Comparison of ENCODE assay signal across 8 mouse cellular contexts in the genomic region with DNA sequence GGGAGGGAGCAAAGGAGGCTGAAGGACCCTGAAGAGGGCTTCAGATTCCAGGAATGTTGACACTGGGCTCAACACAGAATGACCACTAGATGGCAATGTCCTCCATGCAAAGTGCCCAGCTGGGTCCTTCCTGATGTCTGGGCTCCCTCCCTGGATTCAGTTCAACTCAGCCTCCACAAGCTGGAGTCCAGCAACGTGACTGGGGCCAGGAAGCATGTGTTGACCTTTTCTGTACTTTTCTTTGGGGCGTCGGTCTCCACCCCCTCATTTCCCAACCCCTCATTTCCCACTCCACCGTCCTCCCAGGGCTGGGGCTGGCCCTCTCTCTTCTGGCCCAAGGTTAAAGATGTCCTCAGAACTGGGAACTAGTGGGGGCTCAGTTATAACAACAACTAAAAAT. TPM values are rescaled to one million over a fixed set of nuclear protein-coding genes. Genes with fewer than 3 reads are reported as not detected.
A peak's percentile ranks its signal among the peaks of the same experiment; 100 is the strongest.
DNase-seq lines count a peak whose midpoint lies in the region; ATAC-seq and TF ChIP-seq lines count a peak whose summit lies in the region.

No protein-coding gene starts in this region.

- H3K27me3 ChIP-seq in E14TG2a.4 (ENCODE audit: insufficient read depth, low read length) = 0 out of 2 replicates have a peak, but pooled peaks cover 3% of the 10 kb centered on the region
- no peaks in the 10 kb centered on the region for H3K27me3 ChIP-seq in forebrain, embryonic 11.5 days (ENCODE audit: control insufficient read depth, insufficient read depth, low read length)
- no peaks in the 10 kb centered on the region for H3K27me3 ChIP-seq in heart, embryonic 15.5 days
- no peaks in the 10 kb centered on the region for H3K27me3 ChIP-seq in liver, embryonic 11.5 days (replicated peaks; ENCODE audit: control insufficient read depth, insufficient read depth, low read length)
- no peaks in the 10 kb centered on the region for H3K27me3 ChIP-seq in stomach, postnatal 0 days (ENCODE audit: control insufficient read depth, insufficient read depth, low read length)

- DNase-seq in c-Kit-positive CD71-negative TER-119-negative erythroid progenitor cells, embryonic 14.5 days (ENCODE audit: low read depth) = peak; percentile 39
- peak; percentile 78 for DNase-seq in forebrain, embryonic 11.5 days (ENCODE audit: low spot score)
- DNase-seq in kidney, postnatal 14 days = peak; percentile 91
- peak; percentile 42 for DNase-seq in liver, embryonic 11.5 days (ENCODE audit: low spot score)
- peak; percentile 80 for DNase-seq in neural tube, embryonic 10.5 days (ENCODE audit: extremely low spot score, low spot score)
- peak; percentile 73 for DNase-seq in stomach, postnatal 0 days (ENCODE audit: low spot score)

- peak; percentile 76 for TF ChIP-seq CTCF in E14TG2a.4 (conservative IDR thresholded peaks at IDR 0.05; ENCODE audit: low read length)
- peak; percentile 97 for TF ChIP-seq CTCF in stomach, postnatal 0 days (IDR thresholded peaks at IDR 0.05; ENCODE audit: low read depth)

- no peak overlapping the region for H3K4me3 ChIP-seq in E14TG2a.4 (replicated peaks; ENCODE audit: low read length)
- no peak overlapping the region for H3K4me3 ChIP-seq in forebrain, embryonic 11.5 days (ENCODE audit: low read depth, low read length)
- H3K4me3 ChIP-seq in heart, embryonic 15.5 days = no peak overlapping the region
- H3K4me3 ChIP-seq in liver, embryonic 11.5 days (ENCODE audit: low read depth, low read length) = no peak overlapping the region
- no peak overlapping the region for H3K4me3 ChIP-seq in stomach, postnatal 0 days (ENCODE audit: low read depth, low read length)

- no peak overlapping the region for H3K9ac ChIP-seq in forebrain, embryonic 11.5 days (ENCODE audit: low read length)
- no peak overlapping the region for H3K9ac ChIP-seq in heart, embryonic 15.5 days
- H3K9ac ChIP-seq in liver, embryonic 11.5 days (ENCODE audit: low read depth, low read length) = no peak overlapping the region
- no peak overlapping the region for H3K9ac ChIP-seq in stomach, postnatal 0 days (ENCODE audit: low read length)

- H3K4me2 ChIP-seq in forebrain, embryonic 11.5 days (ENCODE audit: low read depth, low read length, severe bottlenecking) = no peak overlapping the region
- H3K4me2 ChIP-seq in heart, embryonic 15.5 days = no peak overlapping the region
- no peak overlapping the region for H3K4me2 ChIP-seq in liver, embryonic 11.5 days
- no peak overlapping the region for H3K4me2 ChIP-seq in stomach, postnatal 0 days (replicated peaks; ENCODE audit: low read depth)

- 7% methylated on average over 4 of the region's 4 CpGs for WGBS in forebrain, embryonic 11.5 days
- 6% methylated on average over 4 of the region's 4 CpGs for WGBS in heart, embryonic 15.5 days
- WGBS in liver, embryonic 11.5 days = 11% methylated on average over 4 of the region's 4 CpGs
- 6% methylated on average over 4 of the region's 4 CpGs for WGBS in stomach, postnatal 0 days

- H3K27ac ChIP-seq in forebrain, embryonic 11.5 days (ENCODE audit: low read depth, low read length) = no peak overlapping the region
- H3K27ac ChIP-seq in heart, embryonic 15.5 days = no peak overlapping the region
- no peak overlapping the region for H3K27ac ChIP-seq in liver, embryonic 11.5 days (ENCODE audit: low read depth, low read length)
- no peak overlapping the region for H3K27ac ChIP-seq in stomach, postnatal 0 days (replicated peaks)

- TF ChIP-seq EP300 in stomach, postnatal 0 days (optimal IDR thresholded peaks at IDR 0.05) = no peak

- H3K9me3 ChIP-seq in E14TG2a.4 (ENCODE audit: low read length) = peaks cover 7% of the 10 kb centered on the region
- H3K9me3 ChIP-seq in forebrain, embryonic 11.5 days (ENCODE audit: control insufficient read depth, low read length) = no peaks in the 10 kb centered on the region
- H3K9me3 ChIP-seq in heart, embryonic 15.5 days (replicated peaks) = no peaks in the 10 kb centered on the region
- H3K9me3 ChIP-seq in liver, embryonic 11.5 days (ENCODE audit: control insufficient read depth, low read length) = peaks cover 2% of the 10 kb centered on the region; the same call in 1 of the 2 replicates
- H3K9me3 ChIP-seq in stomach, postnatal 0 days (ENCODE audit: control insufficient read depth, low read length) = no peaks in the 10 kb centered on the region

- peak; percentile 74 for ATAC-seq in forebrain, embryonic 11.5 days (replicated peaks; ENCODE audit: low FRiP score)
- ATAC-seq in heart, embryonic 15.5 days (replicated peaks; ENCODE audit: insufficient number of reproducible peaks, insufficient read depth, low FRiP score, low read depth) = peak; percentile 71
- peak; percentile 59; the same call in 1 of the 2 replicates for ATAC-seq in liver, embryonic 11.5 days (replicated peaks; ENCODE audit: low FRiP score)
- ATAC-seq in stomach, postnatal 0 days (ENCODE audit: low FRiP score, low TSS enrichment) = peak; percentile 88

- 0 out of 2 replicates have a peak, but pooled peaks cover 10% of the 10 kb centered on the region for H3K4me1 ChIP-seq in E14TG2a.4 (replicated peaks; ENCODE audit: low read depth, low read length)
- no peaks in the 10 kb centered on the region for H3K4me1 ChIP-seq in forebrain, embryonic 11.5 days (replicated peaks; ENCODE audit: control insufficient read depth, insufficient read depth, low read length)
- 0 out of 2 replicates have a peak, but pooled peaks cover 5% of the 10 kb centered on the region for H3K4me1 ChIP-seq in heart, embryonic 15.5 days (replicated peaks)
- H3K4me1 ChIP-seq in liver, embryonic 11.5 days (replicated peaks; ENCODE audit: control insufficient read depth, insufficient read depth, low read length) = no peaks in the 10 kb centered on the region
- H3K4me1 ChIP-seq in stomach, postnatal 0 days (replicated peaks; ENCODE audit: control insufficient read depth, insufficient read depth) = no peaks in the 10 kb centered on the region

- H3K36me3 ChIP-seq in E14TG2a.4 (ENCODE audit: insufficient read depth, low read length) = no peaks in the 10 kb centered on the region
- no peaks in the 10 kb centered on the region for H3K36me3 ChIP-seq in forebrain, embryonic 11.5 days (ENCODE audit: control insufficient read depth, insufficient read depth, low read length)
- H3K36me3 ChIP-seq in heart, embryonic 15.5 days = no peaks in the 10 kb centered on the region
- no peaks in the 10 kb centered on the region for H3K36me3 ChIP-seq in liver, embryonic 11.5 days (ENCODE audit: control insufficient read depth, insufficient read depth, low read length)
- no peaks in the 10 kb centered on the region for H3K36me3 ChIP-seq in stomach, postnatal 0 days (ENCODE audit: control insufficient read depth, insufficient read depth, low read length)

RNA-seq across cellular contexts. Expression of gene Fbxo7, which starts 43.2 kb away (rescaled TPM):
- 20.0 and 20.3 TPM in 2 replicates for polyA plus RNA-seq in forebrain, embryonic 11.5 days (2014; fragmentation: Nextera tagmentation; extraction: Ambion mirVana)
- polyA plus RNA-seq in heart, embryonic 15.5 days (2015; fragmentation: Nextera tagmentation; extraction: Ambion mirVana) = 18.2 and 23.7 TPM in 2 replicates
- 52.2 and 56.3 TPM in 2 replicates for polyA plus RNA-seq in liver, embryonic 11.5 days (2014; fragmentation: Nextera tagmentation; extraction: Ambion mirVana)
- 24.8 and 28.1 TPM in 2 replicates for polyA plus RNA-seq in stomach, postnatal 0 days (2015; fragmentation: Nextera tagmentation; extraction: Ambion mirVana)

RNA-seq across cellular contexts. Expression of gene Bpifc, which starts 53.2 kb away (rescaled TPM):
- polyA plus RNA-seq in forebrain, embryonic 11.5 days (2014; fragmentation: Nextera tagmentation; extraction: Ambion mirVana) = not detected in 2 replicates
- 0.24 TPM in 1 of 2 replicates, not detected in the other for polyA plus RNA-seq in heart, embryonic 15.5 days (2015; fragmentation: Nextera tagmentation; extraction: Ambion mirVana)
- not detected in 2 replicates for polyA plus RNA-seq in liver, embryonic 11.5 days (2014; fragmentation: Nextera tagmentation; extraction: Ambion mirVana)
- polyA plus RNA-seq in stomach, postnatal 0 days (2015; fragmentation: Nextera tagmentation; extraction: Ambion mirVana) = 14.9 and 15.6 TPM in 2 replicates

Comparison
In these comparisons a context has a peak if more than half of its experiments do, and no peak if none do; other contexts are left out.
1. DNase-seq: peak in every context shown above with its lines; median percentile 91 in kidney, postnatal 14 days; 80 in neural tube, embryonic 10.5 days; 78 in forebrain, embryonic 11.5 days; 73 in stomach, postnatal 0 days; 42 in liver, embryonic 11.5 days; 39 in c-Kit-positive CD71-negative TER-119-negative erythroid progenitor cells, embryonic 14.5 days.
2. RNA of gene Bpifc, which starts 53.2 kb away (polyA plus RNA-seq): 14.9 to 15.6 TPM in stomach, postnatal 0 days; not detected in forebrain, embryonic 11.5 days, 0.24 TPM in heart, embryonic 15.5 days and not detected in liver, embryonic 11.5 days; every median in the first group is over 10 times any median in the second.
3. Peak in every context shown above with its lines, with median percentiles within 50 percentile points of each other: ATAC-seq.